Mouse (Mus musculus) liver, postnatal 0 days (tissue): ENCODE measurements around the gene Depdc7. TPM values are rescaled to one million over a fixed set of nuclear protein-coding genes. Genes with fewer than 3 reads are reported as not detected.

Experiments
- ATAC-seq: fragments of 200-750 bp; cut with Nextera tagmentation; 2 replicates; pipeline ENCODE4 v1.8.0; 2017; ENCODE audit warnings: mild to moderate bottlenecking, moderate library complexity
- DNase-seq: peaks from one replicate; pipeline ENCODE4 v3.0.0-alpha.2; 2016
- H3K27ac ChIP-seq: fragments of 300-500 bp; sonication (generic); 2 replicates; pipeline ENCODE4 v1.5.1; 2014; ENCODE audit warnings: antibody characterized with exemption, moderate library complexity, mild to moderate bottlenecking, low read depth
- H3K27me3 ChIP-seq: fragments of 300-500 bp; sonication (generic); 2 replicates; pipeline ENCODE4 v1.6.1; 2014; ENCODE audit warnings: low read length, control low read depth, mixed read lengths; ENCODE audit not compliant: insufficient read depth
- H3K36me3 ChIP-seq: fragments of 300-500 bp; sonication (generic); replicated peaks from 2 replicates; pipeline ENCODE4 v1.6.1; 2014; ENCODE audit warnings: mild to moderate bottlenecking, control low read depth, low read length, moderate library complexity, mixed read lengths; ENCODE audit not compliant: insufficient read depth
- H3K4me1 ChIP-seq: fragments of 300-500 bp; sonication (generic); 2 replicates; pipeline ENCODE4 v1.6.1; 2014; ENCODE audit warnings: antibody characterized with exemption, mild to moderate bottlenecking, control low read depth; ENCODE audit not compliant: insufficient read depth
- H3K4me2 ChIP-seq: fragments of 300-500 bp; sonication (generic); 2 replicates; pipeline ENCODE4 v1.6.1; 2014; ENCODE audit warnings: low read depth, mild to moderate bottlenecking, low read length, moderate library complexity, mixed read lengths
- H3K4me3 ChIP-seq: fragments of 300-500 bp; sonication (generic); 2 replicates; pipeline ENCODE4 v1.5.1; 2014; ENCODE audit warnings: low read depth, low read length
- H3K9ac ChIP-seq: fragments of 300-500 bp; sonication (generic); replicated peaks from 2 replicates; pipeline ENCODE4 v1.6.1; 2014; ENCODE audit warnings: mild to moderate bottlenecking, moderate library complexity
- H3K9me3 ChIP-seq: fragments of 300-500 bp; sonication (generic); 2 replicates; pipeline ENCODE4 v1.6.1; 2016; ENCODE audit warnings: mild to moderate bottlenecking, control low read depth, low read length, mixed read lengths
- CTCF ChIP-seq: sonication (generic); IDR thresholded peaks from 2 replicates; pipeline ENCODE4 v1.5.1; 2016; ENCODE audit warnings: antibody characterized with exemption, low read depth
- EP300 ChIP-seq: IDR thresholded peaks from 2 replicates; pipeline ENCODE4 v1.6.1; 2016; ENCODE audit warnings: antibody characterized with exemption, low read depth, mild to moderate bottlenecking
- WGBS: fragments of 180-500 bp; shearing (Covaris S2); extraction: QIAGEN DNeasy Blood & Tissue Kit; methylation state at CpG from one replicate; pipeline ENCODE4 v1.1.7; 2014; ENCODE audit not compliant: insufficient replicate concordance; 5-methylcytosine and 5-hydroxymethylcytosine counted together
- polyA plus RNA-seq: library from polyadenylated mRNA; unstranded; fragments of >200 nt; fragmentation: Nextera tagmentation; extraction: Ambion mirVana; gene quantifications from 2 replicates; pipeline ENCODE4 v1.2.1, GENCODE M21; 2015

The Depdc7 gene
- polyA plus RNA-seq, 1 experiment from 2014 or later, result 20.6 TPM

DNA sequence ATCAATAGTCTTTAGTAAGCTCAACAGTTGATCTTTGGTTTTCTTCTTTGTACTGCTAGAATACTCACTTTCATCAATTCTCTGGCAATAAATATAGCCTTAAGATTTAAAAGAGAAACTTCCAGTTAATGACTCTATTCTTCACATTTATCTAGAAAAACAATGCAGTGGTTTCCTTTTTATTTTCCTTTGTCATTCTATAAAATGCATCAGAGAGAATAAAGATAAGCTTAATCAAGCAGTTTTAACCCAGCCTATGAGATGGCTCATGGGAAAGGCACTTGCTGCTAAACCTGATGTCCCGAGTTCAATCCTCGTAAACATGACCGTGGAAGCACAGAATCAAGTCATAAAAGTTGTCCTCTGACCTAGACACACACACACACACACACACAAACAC lies 20.7 kb downstream of the Depdc7 start:
- DNase-seq (no peak), ATAC-seq (no peak)
- Histone ChIP-seq H3K4me3 (no peak overlapping the region), H3K9me3 (no peaks in the 10 kb centered on the region), H3K27me3 (no peaks in the 10 kb centered on the region), H3K27ac (no peak overlapping the region), H3K36me3 (peaks cover 4% of the 10 kb centered on the region; the same call in 1 of the 2 replicates), H3K4me1 (no peaks in the 10 kb centered on the region), H3K4me2 (no peak overlapping the region), H3K9ac (no peak overlapping the region)
- WGBS, result 69% methylated on average over 3 of the region's 3 CpGs
- TF ChIP-seq EP300 (no peak), CTCF (no peak)

DNA sequence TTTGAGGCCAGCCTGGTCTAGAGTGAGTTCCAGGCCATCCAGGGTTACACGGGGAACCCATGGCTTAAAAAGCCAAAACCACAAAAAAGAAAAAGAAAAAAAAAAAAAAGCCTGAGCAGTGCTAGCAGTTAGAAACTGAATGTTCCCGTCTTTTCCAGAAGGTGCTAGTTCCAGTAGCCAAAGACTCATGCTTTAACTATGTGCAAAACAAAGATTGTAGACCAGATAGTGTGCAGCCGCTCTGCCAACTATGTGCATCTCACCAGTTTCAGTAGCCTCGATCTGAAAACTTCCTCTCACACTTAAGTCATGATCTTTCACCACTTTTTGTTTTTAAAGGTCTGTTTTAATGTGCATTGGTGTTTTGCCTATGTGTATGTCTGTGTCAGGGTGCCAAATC lies 24.9 kb downstream of the Depdc7 start:
- TF ChIP-seq CTCF (no peak), EP300 (no peak)
- no peak overlapping the region for H3K27ac ChIP-seq
- 64% methylated on average over 4 of the region's 4 CpGs for WGBS
- no peaks in the 10 kb centered on the region for H3K27me3 ChIP-seq
- H3K36me3 ChIP-seq, result no peaks in the 10 kb centered on the region
- no peak overlapping the region for H3K4me2 ChIP-seq
- H3K9ac ChIP-seq, result no peak overlapping the region
- no peak for DNase-seq
- H3K4me3 ChIP-seq, result no peak overlapping the region
- no peak for ATAC-seq
- no peaks in the 10 kb centered on the region for H3K9me3 ChIP-seq
- H3K4me1 ChIP-seq, result no peaks in the 10 kb centered on the region

DNA sequence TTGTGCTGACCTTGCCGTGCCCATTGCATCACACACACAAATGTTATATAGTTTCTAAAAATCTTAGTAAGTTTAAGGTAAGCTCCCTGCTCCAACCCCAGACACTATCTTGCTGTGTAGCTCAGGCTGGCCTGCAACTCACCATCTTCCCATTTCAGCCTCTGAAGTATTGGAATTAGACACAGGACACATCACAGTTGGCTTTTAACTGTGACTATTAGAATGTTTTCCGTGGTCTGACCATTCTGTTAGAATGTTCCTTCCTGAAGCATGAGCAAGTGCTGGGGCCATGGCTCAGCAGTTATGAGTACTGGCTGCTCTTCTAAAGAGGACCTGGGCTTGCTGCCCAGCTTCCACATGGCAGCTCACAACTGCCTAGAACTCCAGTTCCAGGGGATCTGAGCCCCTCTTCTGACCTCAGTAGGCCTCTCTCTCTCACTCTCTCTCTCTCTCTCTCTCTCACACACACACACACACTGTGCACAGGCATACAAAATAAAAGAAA lies 25.4 kb downstream of the Depdc7 start:
- H3K4me1 ChIP-seq, result no peaks in the 10 kb centered on the region
- WGBS, result 61% methylated on average over 2 of the region's 2 CpGs
- H3K36me3 ChIP-seq, result no peaks in the 10 kb centered on the region
- no peak for ATAC-seq
- H3K27me3 ChIP-seq, result no peaks in the 10 kb centered on the region
- DNase-seq, result no peak
- H3K9ac ChIP-seq, result no peak overlapping the region
- no peak overlapping the region for H3K4me3 ChIP-seq
- no peak overlapping the region for H3K4me2 ChIP-seq
- no peak overlapping the region for H3K27ac ChIP-seq
- TF ChIP-seq CTCF, result no peak
- no peak for TF ChIP-seq EP300
- no peaks in the 10 kb centered on the region for H3K9me3 ChIP-seq

DNA sequence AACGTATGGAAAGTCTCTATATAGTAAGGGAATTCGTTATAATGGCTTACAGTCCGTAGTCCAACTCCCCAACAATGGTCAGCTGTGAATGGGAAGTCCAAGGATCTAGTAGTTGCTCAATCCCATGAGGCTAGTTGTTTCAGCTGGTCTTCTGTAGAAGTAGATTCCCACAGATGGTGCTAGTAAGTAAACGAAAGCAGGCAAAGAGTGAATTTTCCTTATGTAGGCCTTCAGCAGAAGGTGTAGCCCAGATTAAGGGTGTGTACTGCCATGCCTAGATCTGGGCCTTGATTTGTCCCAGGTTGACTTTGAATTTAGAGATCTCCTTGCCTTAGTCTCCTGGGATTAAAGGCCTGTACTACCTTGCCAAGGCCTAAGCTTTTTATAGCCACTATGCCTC lies 26.4 kb downstream of the Depdc7 start, which contains the start of gene Pin1rt1:
Pin1rt1 (minus strand) TSS at position 101 of the 400 bp plus-strand sequence.
- H3K9ac ChIP-seq, result no peak within 1 kb of the TSS
- ATAC-seq, result no peak
- no peak within 1 kb of the TSS for H3K27ac ChIP-seq
- peaks cover under 1% of the 10 kb centered on the region; the same call in 1 of the 2 replicates for H3K4me1 ChIP-seq
- no peaks in the 10 kb centered on the region for H3K9me3 ChIP-seq
- H3K4me2 ChIP-seq, result no peak within 1 kb of the TSS
- no peaks in the 10 kb centered on the region for H3K27me3 ChIP-seq
- 68% methylated on average over 4 of the region's 4 CpGs for WGBS
- no peak for TF ChIP-seq CTCF
- no peak for TF ChIP-seq EP300
- no peak within 1 kb of the TSS for H3K4me3 ChIP-seq
- no peak for DNase-seq
- no peaks in the 10 kb centered on the region for H3K36me3 ChIP-seq

DNA sequence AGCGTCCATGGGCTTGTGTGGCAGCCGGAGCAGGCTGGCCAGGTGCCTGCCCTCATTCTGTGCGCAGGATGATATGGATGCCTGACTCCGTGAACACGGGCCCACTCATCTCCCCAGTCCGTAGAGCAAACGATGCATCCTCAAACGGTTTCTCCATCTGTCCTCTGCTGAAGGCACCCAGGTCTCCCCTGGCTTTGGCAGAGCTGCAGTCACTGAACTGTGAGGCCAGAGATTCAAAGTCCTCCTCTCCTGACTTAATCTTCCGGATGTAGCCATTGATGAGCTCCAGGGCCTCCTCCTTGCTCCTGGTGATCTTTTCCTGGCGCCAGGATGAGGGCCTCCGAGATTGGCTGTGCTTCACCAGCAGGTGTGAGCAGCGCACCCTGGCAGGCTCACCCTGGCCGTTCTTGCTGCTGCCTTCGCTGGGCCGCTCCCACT lies 28.4 kb downstream of the Depdc7 start:
- no peak overlapping the region for H3K27ac ChIP-seq
- no peak overlapping the region for H3K9ac ChIP-seq
- no peak overlapping the region for H3K4me2 ChIP-seq
- ATAC-seq, result no peak
- H3K36me3 ChIP-seq, result no peaks in the 10 kb centered on the region
- no peak overlapping the region for H3K4me3 ChIP-seq
- 69% methylated on average over 15 of the region's 15 CpGs for WGBS
- DNase-seq, result no peak
- no peaks in the 10 kb centered on the region for H3K27me3 ChIP-seq
- TF ChIP-seq EP300 (no peak), CTCF (no peak)
- H3K9me3 ChIP-seq, result no peaks in the 10 kb centered on the region
- H3K4me1 ChIP-seq, result peaks cover 3% of the 10 kb centered on the region; the same call in 1 of the 2 replicates

DNA sequence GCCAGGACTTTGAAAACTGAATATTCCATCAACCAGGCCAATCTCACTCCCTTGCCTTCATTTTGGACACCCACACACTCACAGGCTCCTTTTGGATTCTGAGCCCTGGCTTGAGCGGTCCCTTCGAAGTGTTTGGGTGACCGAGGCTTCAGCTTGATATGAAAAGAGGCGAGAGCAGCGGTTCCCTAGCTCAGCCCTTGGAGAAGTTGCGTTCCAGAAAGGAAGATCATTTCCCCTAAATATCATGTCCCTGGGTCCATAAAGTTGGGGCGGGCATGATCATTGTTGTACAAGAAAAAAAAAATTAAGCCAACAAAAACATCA lies 30.2 kb downstream of the Depdc7 start:
- Histone ChIP-seq H3K9me3 (no peaks in the 10 kb centered on the region), H3K27me3 (no peaks in the 10 kb centered on the region), H3K27ac (peak overlapping the region; percentile 44), H3K4me3 (peak overlapping the region; percentile 69), H3K36me3 (no peaks in the 10 kb centered on the region), H3K9ac (peak overlapping the region; percentile 70), H3K4me2 (peak overlapping the region; percentile 64), H3K4me1 (peaks cover 3% of the 10 kb centered on the region; the same call in 1 of the 2 replicates)
- TF ChIP-seq EP300 (no peak), CTCF (no peak)
- ATAC-seq (peak; percentile 33; the same call in 1 of the 2 replicates), DNase-seq (no peak)
- WGBS, result 3% methylated on average over 7 of the region's 7 CpGs
